Mouse (Mus musculus): Measurements from ENCODE around the gene Tigit.

The Tigit gene

DNA sequence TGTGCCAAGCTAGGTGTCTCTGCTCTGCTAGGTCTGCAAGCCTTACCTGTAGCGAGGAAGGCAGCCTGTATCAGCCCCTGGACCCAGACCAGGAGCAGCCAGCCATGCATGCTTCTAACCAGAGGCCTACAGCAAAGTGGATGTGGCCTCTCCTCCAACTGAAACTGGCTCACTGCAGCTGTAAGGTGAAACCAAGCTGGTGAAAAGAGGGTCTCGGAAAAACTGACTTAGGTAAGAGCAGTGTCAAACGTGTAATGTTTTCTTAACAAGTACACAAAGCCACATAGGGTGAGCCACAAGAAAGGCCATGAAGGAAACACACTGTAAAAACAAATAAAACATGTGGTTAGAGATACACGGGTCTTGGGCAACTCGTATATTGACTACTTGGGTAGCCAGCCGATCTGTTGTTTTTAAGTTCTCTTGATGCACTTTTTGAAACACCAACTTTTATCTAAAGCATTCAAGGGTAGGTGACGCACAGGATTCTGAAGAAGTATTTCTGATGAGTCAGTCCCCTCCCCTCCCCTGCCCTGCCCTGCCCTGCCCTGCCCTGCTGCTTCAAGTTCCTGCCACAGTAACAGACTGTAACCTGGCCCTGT is at the start of gene Tigit:
Gene Tigit, minus strand, starts transcription at position 169 of the 602 bp plus-strand sequence.
- DNase-seq (ENCODE audit: low spot score): no peak

DNA sequence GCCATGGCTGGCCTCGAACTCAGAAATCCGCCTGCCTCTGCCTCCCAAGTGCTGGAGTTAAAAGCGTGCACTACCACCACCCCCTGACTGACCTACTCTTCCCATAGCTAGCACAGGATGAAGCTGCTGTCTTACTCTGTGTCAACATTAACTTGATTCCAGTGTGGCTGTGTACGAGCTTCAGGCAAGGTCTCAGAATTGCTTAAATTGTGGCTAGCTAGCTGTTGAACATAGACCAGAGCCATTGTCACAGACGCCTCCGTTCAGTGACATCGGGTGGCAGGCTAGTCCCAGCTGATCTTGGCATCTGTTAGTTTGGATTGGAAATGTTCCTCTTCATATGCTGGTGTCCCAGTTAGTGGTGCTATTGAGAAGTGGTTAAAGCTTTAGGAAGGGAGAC is 47.4 kb upstream of the Tigit start:
- no peak for DNase-seq (ENCODE audit: low spot score)

DNA sequence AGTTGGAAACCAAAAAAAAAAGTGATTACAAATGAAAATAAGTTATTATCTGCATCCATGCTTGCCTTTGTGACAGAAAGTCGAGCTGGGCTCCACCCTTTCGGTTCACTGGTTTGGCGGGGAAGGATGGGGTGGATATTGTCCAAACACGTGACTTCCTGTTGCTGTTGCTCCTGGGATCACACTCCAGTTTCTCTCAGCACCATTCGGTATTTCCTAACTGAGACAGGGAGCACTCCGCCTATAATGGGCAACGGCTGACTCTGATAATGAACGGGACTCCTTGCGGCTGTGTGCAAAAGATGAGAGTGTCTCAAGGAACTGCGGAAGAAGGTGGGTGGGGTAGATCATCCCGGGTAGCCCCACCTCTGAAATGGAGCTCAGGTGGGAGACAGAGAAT is 46.7 kb upstream of the Tigit start:
- no peak for DNase-seq (ENCODE audit: low spot score)

DNA sequence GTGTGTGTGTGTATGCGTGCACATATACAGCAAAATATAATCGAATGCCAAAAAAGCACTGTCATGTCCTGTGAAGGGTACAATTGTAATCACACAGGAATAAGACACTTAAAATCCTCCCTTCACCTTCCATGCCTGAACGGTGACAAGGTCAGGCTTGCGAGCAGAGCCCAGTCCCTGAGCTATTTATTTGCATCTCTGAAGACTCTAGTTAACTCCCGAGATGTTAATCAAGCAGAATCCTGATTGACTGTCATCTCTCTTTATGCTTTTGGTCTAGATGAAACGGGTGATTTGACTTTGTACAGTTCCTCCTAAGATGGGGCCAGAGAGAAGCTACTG is 46.2 kb upstream of the Tigit start:
- DNase-seq (ENCODE audit: low spot score): no peak

DNA sequence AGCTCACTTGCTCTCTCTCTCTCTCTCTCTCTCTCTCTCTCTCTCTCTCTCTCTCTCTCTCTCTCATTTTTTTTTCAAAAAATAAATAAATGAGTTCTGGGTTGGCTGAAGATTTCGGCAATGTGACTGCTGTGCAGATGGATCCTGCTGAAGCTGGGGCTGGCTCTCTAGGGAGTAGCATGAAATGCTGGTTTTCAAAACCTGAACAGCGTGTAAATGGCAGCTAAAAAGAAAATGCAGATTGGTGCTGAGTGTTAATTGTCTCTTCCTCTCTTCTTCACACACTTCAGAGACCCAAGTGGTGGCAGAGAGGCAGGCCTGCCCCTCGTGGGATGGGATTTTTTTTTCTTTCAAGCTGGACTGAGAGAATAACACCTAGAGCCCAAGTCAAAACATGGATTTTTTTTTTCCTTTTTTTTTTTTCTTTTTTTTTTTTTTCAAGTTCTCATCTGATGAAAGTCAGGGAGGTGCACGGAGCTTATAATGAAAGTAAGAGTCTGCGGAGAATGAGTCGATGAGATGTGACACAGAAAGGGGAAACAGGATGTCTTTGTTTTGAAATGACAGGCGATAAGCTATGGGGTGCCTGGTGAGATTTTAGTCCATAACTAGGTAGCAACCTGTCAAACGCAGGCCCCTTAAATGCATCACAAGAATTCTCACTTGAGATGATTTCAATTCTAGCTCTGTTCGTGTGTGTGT is 45.6 kb upstream of the Tigit start:
- no peak for DNase-seq (ENCODE audit: low spot score)

DNA sequence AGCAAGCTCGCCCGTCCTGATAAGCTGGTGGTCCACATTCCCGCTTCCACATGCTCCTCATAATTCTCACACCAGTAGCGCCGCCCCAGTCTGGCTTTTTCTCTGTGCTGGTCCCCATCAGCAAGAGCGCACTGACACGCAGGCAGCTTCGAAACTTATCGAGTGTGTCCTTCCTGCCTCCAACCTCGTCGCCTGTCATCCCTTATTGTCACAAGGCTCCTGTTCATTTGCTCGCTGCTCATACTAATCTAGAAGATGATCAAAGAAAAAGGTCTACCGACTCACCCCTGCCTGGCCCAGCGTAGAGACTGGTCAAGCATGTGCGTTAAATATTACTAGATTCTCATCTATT is 45.1 kb upstream of the Tigit start:
- DNase-seq (ENCODE audit: low spot score): no peak

DNA sequence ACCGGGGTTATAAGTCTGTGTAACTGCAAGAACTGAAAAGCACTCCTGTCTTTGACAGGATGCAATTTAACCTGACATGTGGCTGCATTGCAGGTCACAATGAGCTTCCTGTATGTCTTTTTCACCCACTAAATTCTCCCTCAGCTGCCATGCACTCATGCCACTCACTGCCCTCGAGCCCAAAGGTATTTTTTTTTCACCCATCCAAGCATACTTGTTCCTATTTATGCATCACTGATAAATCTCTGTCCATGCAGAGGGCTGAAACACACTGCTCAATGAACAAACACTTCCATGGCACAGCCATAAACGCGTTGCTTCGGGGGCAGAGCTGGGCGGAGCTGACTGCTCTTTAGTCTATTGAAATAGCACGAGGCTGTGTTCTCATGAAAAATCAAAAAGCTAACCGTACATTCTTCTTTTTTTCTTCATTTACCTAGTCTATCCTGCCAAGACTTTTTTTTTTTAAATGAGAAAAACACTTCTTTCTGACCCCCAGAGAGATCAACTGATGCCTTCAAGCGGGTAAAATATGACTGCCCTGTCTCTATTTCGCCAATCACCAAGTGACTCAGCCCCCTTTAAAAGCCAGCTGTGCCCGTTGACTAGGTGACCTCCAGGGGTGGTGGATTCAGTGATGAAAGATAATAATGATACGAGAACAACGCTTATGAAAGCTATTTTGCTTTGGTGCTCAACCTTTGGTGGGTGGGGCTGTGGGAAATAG is 44.6 kb upstream of the Tigit start:
- DNase-seq (ENCODE audit: low spot score): no peak

DNA sequence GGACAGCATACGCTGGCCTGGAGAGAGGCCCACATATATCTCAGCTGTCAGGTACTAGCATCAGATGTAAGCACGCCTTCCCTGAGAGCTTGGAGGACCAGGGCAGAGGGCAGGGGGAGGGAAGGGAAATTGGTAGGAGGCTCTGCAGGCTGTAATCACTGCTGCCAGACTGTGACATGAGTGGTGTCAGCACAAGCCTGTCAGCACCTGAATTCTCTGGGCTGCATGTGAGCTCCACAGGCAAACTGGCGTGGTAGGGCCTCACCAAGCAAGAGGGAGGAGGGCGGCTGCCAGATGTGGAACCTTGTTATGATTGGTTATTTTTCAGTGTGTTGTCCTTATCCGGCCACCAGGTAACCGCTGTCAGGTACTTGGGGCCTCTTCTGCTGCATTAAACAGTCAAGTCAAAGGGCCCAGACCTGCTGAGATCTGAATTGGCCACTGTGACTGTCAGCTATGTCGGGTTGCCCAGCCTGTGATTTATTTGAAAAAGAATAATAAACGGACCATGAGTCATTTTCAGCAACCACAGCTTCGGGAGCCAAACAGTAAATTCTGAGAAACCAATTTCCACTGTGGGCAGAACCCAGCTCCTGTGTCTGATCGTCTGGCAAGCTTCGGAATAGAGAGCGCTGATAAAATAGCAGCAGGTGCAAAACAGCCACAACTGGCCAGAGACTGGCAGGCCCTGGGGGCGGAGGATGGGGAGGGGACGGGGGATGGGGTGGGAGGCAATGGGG is 38.0 kb upstream of the Tigit start:
- DNase-seq (ENCODE audit: low spot score): no peak

DNA sequence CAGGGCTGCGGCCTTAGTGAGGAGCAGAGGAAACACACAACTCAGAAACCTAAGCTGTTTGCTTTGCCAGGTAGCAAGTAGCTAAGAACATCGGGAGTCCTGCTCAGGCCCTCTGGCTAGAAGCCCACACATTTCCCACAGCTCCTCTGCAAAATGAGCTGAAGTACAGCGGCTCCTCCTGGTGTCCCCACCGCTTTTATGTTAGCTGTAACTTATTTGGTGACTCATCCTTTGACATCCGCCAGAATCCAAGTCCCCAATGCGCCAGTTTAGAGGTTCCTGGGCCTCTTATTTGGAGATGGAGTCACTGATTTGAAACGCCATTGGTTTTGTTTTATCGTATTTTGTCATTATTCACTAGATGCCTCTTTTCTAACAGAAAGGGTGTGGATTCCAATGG is 36.6 kb upstream of the Tigit start:
- no peak for DNase-seq (ENCODE audit: low spot score)

DNA sequence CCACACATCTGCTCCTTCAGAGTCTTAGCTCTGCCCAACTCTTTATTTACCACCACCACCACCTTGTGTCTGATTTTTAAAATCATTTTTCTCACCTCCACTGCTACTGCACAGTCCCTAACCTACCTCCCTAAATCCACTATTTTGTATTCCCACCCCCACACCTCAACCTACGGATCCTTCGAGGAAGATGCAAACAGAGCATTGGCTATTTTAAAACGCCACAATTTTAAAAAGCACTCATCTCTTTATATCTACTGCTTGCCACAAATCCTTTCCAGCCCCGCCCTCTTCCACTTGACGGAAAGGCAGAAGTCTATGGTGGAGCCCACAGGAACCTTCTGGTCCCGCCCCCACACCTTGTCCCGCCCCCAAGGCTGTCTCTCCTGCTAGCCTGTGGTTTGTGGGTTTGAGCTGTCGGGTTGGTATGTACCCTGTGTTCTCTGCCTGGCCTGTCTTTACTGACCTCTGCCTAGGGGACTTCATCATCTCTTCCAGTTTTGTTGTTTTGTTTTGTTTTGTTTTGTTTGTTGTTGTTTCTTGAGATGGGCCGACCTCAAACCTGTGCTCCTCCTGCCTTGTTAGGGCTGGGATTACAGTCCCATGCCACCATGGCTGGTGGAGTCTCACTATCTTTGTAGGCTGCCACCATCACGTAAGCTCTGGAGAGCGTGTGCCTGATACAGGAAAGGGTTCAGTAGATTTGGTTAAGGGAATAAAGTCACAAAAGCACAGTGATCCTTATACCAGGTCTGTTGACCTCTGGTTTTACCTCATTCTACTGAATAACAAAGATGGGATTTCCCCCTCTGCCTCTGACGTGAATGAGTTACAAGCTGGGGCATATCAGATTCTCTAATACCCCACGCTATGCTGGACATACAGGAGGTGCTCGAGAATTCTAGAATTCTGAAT is 35.0 kb upstream of the Tigit start:
- no peak for DNase-seq (ENCODE audit: low spot score)

DNA sequence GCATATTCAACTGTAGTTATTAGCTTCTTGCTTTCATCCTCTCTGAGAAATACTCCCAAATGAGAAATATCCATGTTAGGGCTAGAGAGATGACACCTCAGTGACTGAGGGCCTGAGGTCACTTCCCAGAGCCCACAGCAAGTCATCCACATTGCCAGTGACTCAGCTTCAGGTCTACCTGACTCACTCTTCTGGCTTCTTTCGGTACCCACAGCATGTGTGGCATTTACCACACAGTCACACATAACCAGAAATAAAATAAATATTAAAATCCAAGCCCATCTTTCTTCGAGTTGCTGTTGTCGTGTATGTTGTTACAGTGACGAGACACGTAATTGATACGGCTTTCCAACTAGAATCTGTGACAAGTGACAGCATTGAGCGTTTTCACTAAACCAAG is 33.8 kb upstream of the Tigit start:
- no peak for DNase-seq (ENCODE audit: low spot score)

DNA sequence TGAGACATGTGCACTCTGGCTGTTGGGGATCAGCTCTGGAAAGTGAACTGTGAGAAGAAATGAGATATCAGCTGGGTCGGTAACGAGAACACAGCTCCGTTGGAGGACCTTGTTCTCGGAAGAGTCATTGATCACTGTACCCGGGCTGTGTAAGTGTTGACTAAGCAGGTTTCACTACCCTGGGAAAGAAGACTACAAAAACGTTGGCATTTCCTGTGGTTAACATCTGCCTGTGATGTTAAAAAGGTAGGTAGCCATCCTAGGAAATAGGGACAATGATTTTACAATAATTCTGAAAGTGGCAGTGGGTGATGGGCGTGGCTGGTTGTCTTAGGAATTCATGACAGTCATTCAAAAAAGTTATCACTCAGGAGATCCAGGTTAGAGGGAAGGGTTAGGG is 31.9 kb upstream of the Tigit start:
- no peak for DNase-seq (ENCODE audit: low spot score)

DNA sequence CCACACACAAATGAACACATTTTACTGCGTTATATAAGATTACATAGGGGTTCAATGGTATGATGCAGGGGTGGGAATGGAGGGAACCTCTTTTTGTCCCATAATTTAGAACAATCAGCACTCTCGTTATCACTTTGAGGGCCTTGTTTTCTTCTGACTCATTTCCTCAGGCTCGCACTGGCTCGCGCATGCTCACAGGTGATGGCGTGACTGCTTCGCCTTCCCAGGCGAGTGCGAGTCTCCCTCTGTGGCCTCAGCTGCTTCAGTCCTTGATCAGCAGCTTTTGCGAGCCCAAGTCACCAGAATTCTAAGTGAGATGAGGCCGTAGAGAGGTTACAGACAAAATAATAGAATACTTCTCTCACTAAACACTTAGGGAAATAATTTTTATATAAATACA is 30.2 kb upstream of the Tigit start:
- DNase-seq (ENCODE audit: low spot score): no peak

DNA sequence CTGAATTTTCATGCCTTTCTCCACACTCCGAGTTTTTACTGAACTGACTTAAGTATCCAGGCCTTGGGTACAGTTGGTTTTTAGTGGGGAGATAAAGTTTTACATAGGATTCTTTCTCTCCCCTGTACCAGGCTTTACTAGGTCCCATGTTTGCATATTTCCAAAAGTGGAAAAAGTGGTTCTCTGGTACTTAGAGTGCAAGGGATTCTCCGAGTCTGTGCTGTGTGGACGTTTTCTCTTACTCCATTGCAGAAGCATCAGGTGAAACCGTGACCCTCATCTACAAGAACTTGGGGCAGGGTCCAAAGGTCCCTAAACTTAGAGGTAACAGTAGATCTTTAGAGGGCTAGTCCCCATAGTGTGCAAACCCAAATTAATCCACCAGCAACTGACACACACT is 28.7 kb upstream of the Tigit start:
- DNase-seq (ENCODE audit: low spot score): no peak

DNA sequence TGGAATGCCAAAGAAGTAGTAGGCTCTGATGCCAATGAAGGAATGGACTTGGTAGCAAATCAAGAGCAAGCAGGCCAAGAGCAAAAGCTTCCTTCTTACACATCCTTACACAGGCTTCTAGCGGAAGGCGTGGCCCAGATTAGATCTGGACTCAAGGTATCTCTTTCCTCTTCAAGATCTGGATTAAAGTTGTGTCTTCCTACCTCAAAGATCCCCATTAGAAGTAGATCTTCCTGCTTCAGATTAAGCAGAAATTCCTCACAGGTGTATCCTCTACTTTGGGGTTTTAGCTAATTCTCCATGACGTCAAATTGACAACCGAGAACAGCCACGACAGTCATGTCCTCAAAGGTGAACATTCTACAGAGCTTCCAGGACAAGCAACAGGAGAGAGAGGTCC is 27.8 kb upstream of the Tigit start:
- no peak for DNase-seq (ENCODE audit: low spot score)

DNA sequence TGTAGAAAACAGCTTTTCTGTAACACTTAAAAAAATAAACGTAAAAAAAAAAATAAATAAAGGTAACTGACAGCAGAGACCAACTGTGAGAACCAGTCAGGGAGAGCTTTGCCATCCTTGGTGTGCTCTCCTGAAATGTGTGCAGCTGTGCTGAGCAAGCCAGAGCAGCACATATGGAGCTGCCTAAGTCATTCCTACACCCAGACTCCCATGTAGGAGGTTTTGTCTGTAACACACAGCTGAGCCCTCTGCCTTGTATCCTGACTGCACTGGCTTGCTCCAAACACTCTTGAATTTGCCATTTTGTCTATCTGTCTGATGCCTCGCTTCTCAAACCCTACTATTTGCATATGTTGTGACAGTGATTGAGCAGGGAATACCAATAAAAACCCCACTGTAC is 27.0 kb upstream of the Tigit start:
- DNase-seq (ENCODE audit: low spot score): no peak

DNA sequence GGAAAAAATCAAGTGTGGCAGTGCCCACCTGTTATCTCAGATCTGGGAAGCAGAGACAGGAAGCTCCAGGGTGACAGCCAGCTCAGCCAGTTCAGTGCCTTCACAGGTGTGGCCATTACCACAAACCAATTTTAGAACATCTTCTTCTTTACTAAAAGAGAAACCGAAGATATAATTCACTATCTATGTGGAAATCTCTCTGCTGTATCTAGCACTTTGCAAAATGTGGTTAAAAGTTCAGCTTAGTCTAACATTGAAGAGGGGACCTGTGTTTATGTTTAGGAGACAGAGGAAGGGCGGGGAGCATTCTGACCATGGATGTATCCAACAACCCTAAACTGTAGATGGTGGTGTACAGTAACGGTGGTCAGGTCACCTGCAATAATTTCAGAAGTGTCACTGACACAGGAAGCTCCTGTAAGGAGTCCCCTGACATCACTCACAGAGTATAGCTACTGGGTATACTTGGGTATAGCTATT is 26.3 kb upstream of the Tigit start:
- no peak for DNase-seq (ENCODE audit: low spot score)

DNA sequence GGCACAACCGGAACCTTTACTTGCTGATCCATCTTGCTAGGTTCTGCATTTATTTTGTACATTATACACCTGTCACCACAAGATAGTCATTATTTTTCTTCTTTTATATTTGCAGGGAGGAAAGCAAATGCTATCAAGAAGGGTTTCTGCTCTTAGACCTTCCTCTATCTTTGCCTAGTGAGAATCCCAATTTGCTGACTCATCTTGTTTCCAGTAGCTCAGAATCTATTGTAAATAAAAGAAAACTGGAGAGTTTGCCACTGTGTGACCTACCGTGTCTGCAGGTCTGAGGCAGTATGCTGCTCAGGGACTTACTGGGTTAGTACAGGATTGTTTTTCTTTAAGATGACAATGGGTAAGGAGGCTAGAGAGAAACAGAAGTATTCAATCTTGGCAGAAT is 24.0 kb upstream of the Tigit start:
- no peak for DNase-seq (ENCODE audit: low spot score)

DNA sequence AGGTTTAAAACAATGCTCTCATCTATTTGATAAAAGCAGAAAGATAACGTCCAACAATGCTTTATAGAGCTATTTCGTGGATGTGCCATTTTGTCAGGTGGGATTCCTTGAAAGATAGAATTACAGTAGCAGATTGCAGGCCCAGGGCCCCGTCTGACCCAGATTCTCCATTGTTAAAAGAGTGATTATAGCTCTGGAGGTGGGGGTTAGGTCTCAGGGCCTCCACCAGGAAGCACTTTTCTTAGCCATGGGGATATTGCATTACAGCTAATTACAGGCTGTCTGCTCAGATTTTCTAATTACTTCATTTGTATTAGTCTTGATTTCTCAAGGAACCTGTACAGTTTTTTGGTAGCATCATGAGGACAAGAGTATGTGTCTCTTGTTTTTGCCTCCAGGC is 10.5 kb upstream of the Tigit start:
- DNase-seq (ENCODE audit: low spot score): no peak

DNA sequence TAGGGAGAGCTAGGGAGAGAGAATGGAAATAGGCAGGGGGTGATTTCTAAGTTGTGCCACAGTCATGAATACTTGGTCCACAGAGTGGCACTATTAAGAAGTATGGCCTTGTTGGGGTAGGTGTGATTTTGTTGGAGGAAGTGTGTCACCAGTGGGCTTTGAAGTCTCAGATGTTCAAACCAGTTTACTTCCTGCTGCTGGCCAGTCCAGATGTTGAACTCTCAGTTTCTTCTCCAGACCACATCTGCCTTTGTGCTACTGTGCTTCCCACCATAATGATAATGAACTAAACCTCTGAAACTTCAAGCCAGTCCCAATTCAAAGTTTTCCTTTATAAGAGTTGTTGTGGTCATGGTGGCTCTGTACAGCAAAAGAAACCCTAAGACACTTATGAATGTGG is 8.8 kb upstream of the Tigit start:
- no peak for DNase-seq (ENCODE audit: low spot score)

DNA sequence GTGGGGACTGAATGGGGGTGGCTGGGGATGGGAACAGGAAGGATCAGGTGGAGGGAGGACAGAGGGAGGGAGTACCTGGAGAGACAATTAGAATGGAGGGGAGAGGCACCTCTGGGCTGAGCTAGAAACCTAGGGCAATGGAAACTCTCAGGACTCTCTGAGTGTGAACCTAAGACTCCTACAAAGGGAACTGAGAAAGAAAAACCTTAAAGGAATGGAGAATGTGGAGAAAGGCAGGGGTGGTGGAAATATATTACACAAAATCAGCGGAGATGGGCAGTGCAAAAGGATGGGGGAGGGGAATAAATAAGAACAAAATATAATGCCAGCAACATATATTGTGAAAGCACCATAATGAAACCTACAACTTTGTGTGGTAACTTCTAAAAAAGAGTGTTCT is 8.0 kb upstream of the Tigit start:
- no peak for DNase-seq (ENCODE audit: low spot score)

DNA sequence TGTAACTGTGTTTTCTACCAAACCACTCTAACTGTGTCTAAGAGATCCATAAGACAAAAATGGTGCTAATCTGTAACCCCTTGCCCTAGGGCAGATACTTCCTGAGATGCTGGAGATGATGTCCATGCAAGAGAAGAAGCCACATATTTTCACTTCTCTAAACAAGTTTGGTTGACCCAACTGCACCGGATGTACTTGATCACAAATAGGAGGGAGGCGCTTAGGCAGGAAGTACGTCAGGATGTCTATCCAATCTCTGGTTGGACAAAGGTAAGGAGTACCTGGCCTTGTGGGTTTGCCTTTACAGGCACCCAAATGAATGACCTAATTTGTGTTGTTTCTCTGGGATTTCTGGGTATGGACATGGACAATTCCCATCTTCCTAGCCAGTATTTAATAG is 4.3 kb upstream of the Tigit start:
- no peak for DNase-seq (ENCODE audit: low spot score)
